Mouse (Mus musculus) macrophage (primary cell): ENCODE results near the gene Ephb1. TPM values are rescaled to one million over a fixed set of nuclear protein-coding genes. Genes with fewer than 3 reads are reported as not detected.

ENCODE experiments used
- H3K27ac ChIP-seq: fragments of 350-480 bp; formaldehyde crosslinking; 2 replicates; pipeline ENCODE4 v1.9.0; 2021
- H3K36me3 ChIP-seq: fragments of 350-480 bp; formaldehyde crosslinking; 2 replicates; pipeline ENCODE4 v1.9.0; 2021; ENCODE audit errors: inconsistent target
- H3K4me3 ChIP-seq: fragments of 350-480 bp; formaldehyde crosslinking; 2 replicates; pipeline ENCODE4 v1.9.0; 2021; ENCODE audit errors: inconsistent target
- H3K79me2 ChIP-seq: fragments of 350-480 bp; formaldehyde crosslinking; 2 replicates; pipeline ENCODE4 v1.9.0; 2021; ENCODE audit errors: inconsistent target
- WGBS: methylation state at CpG from one replicate; pipeline ENCODE4 v1.1.7; 2026; ENCODE audit warnings: inconsistent platforms; ENCODE audit not compliant: missing documents; 5-methylcytosine and 5-hydroxymethylcytosine counted together
- polyA plus RNA-seq: library from polyadenylated mRNA; stranded (reverse); fragments of 250-400 nt; gene quantifications from 3 replicates; pipeline ENCODE4 v1.2.4, GENCODE M21; 2018; ENCODE audit warnings: inconsistent platforms

Gene Ephb1
- polyA plus RNA-seq, 1 experiment from 2014 or later: not detected

DNA sequence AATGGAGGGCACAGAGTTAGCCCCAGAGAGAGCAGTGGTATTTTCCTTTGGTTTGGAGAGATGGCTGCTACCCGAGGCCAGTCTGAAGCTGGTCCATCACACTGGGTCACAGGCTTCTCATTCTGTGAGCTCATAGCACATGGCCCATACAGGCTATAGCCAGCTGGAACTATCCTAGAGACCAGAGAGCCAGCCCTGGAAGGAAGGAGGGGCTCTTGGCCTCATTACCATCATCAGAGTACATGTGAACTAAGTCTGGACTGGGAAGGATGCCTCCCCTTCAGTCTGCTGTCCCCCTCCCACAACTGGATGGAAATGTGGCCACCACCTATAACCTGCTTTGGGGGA is 142.5 kb downstream of the Ephb1 start:
- Histone ChIP-seq H3K27ac (no peak overlapping the region), H3K79me2 (no peaks in the 10 kb centered on the region), H3K4me3 (no peak overlapping the region), H3K36me3 (no peaks in the 10 kb centered on the region)
- WGBS: 43% methylated on average over 1 of the region's 1 CpGs

GRCm38 (mm10) chr9:102211296-102212035 is 143.0 kb downstream of the Ephb1 start:
- no peak overlapping the region for H3K27ac ChIP-seq
- no peaks in the 10 kb centered on the region for H3K36me3 ChIP-seq
- no peaks in the 10 kb centered on the region for H3K79me2 ChIP-seq
- H3K4me3 ChIP-seq: no peak overlapping the region
- WGBS: 69% methylated on average over 9 of the region's 10 CpGs

DNA sequence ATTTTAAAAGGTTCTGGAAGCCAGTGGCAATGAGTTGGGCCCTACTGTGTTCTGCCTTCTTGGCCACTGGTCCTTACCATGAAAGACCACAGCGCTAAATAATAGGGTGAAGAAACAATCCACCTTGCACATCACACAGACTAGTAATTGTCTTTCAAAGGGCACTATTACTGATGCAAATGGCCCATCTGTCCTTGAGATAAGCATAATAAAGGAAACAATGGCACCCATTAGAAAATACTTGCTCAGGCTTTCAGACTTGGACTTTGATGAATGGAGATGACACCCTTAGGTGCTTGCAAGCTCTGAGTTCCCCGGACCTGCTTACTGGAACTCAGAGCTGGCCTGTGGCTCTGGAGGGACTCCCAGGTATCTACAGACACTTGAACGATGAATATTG is 149.0 kb downstream of the Ephb1 start:
- WGBS: 62% methylated on average over 3 of the region's 3 CpGs
- H3K4me3 ChIP-seq: no peak overlapping the region
- H3K36me3 ChIP-seq: no peaks in the 10 kb centered on the region
- no peaks in the 10 kb centered on the region for H3K79me2 ChIP-seq
- H3K27ac ChIP-seq: no peak overlapping the region

GRCm38 (mm10) chr9:102201867-102202266 is 152.6 kb downstream of the Ephb1 start:
- Histone ChIP-seq H3K4me3 (no peak overlapping the region), H3K36me3 (no peaks in the 10 kb centered on the region), H3K79me2 (no peaks in the 10 kb centered on the region), H3K27ac (no peak overlapping the region)
- WGBS: 88% methylated on average over 5 of the region's 5 CpGs

- WGBS: 87% methylated on average over 6 of the region's 6 CpGs
These were observed 157.6 kb downstream of the Ephb1 start for GRCm38 (mm10) chr9:102196856-102197255.

DNA sequence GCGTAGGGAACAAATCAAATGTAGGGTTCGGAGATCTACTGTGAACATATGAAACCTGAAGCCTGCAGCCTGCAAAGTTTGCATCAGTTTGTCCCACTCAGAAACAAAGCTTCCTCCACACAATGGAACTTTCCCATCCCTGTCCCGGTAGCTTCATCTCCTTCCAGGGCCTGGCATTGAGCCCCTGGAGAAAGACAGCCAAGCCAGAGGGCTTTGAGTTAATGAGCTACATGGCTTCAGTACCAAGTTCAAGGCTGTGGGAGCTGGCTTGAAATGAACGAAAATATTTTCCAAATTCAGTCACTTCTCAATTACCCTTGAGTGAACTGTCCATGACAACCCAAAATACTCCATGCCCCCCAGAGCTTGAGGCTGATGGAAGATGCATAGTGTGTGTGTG is 160.4 kb downstream of the Ephb1 start:
- Histone ChIP-seq H3K4me3 (no peak overlapping the region), H3K27ac (no peak overlapping the region), H3K36me3 (no peaks in the 10 kb centered on the region), H3K79me2 (no peaks in the 10 kb centered on the region)
- WGBS: 94% methylated on average over 4 of the region's 4 CpGs

More at GRCm38 (mm10) chr9:102196856-102197255, 157.6 kb downstream of the Ephb1 start:
- Histone ChIP-seq H3K36me3 (no peaks in the 10 kb centered on the region), H3K4me3 (no peak overlapping the region), H3K79me2 (no peaks in the 10 kb centered on the region), H3K27ac (no peak overlapping the region)

DNA sequence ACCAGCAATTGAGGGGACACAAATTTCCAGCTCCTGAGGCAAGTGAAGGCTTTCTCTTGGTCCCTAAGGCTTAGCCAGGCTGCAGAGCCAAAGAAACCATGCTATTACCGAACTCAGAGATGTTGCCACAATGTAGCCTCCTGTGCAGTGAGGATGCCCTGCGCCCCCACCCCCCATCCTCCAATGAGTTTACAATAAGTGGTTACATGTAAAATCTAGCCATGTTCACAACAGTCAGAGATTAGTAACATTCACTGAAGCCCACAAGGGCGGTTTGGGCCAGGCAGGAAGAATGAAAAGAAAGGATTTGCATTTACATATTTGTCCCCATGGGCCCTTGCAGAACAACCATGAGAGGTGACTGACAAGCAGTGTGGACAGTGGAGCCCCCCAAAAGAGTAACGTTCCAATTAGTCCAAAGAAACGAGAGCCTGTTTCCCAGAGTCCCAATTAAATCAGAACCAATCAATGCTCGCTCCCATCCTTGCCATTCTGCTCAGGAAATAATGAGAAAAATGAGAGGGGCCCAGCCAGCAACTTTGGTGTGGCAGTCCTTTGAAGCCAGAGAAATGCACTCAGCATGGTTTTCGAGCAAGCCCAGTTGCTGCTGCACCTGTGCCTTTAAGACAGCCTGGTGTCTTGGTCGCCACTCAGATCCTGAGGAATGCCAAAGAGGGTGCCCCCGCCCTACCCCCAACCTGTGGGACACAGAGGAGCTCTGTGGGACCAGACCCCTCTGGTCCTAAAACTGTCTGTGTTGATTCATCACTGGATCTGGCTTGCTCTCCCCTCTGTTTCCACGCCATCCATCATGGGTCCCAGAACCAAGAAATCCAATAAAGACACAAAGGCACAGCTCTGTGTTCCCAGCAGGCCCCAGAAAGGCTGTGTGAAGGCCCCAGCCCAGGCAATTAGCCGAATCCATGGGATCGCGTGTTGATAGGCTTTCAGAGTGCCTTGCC is 161.5 kb downstream of the Ephb1 start:
- H3K36me3 ChIP-seq: no peaks in the 10 kb centered on the region
- WGBS: 64% methylated on average over 13 of the region's 13 CpGs
- H3K27ac ChIP-seq: no peak overlapping the region
- H3K4me3 ChIP-seq: no peak overlapping the region
- H3K79me2 ChIP-seq: no peaks in the 10 kb centered on the region

DNA sequence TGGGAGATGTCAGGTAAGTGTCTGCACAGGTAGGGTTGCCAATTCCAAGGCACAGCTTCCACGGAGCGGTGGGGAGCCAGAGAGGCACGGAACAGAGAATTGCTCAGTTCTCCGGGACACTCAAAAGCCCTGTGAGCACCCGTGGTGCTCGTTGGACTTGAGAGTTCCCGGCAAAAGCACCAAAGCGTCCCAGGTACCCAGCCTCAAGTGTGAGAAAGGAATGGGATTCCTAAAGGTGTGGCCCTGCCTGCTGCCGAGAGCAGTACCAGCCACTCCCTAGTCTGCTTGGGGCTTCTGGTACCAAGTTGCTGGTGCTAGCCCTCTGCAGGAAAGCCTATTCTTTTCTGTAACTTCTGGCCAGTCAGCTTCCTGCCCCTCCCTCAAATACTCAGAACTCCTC is 164.4 kb downstream of the Ephb1 start:
- no peaks in the 10 kb centered on the region for H3K79me2 ChIP-seq
- 81% methylated on average over 9 of the region's 9 CpGs for WGBS

DNA sequence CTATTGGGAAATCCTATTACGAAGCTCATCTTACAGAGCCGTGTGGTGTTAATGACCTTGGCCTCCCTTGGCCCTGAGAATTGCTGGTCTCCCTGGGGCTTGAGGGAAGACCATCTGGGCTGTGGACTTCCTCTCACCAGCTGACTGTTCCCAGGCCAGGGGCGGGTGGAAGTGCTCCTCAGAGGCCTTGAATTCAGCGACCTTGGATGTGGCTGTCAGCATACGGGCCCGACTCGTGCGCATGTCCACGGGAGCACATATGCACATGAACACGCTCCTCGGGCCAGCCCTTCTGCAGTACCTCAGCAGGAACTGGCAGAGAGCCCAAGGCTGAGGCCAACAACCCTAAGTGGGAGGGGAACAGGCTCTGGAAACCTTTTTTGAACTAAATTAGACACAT is 165.1 kb downstream of the Ephb1 start:
- Histone ChIP-seq H3K79me2 (no peaks in the 10 kb centered on the region), H3K4me3 (no peak overlapping the region), H3K27ac (no peak overlapping the region), H3K36me3 (no peaks in the 10 kb centered on the region)
- 72% methylated on average over 11 of the region's 11 CpGs for WGBS

More for the DNA sequence above, 164.4 kb downstream of the Ephb1 start:
- Histone ChIP-seq H3K4me3 (no peak overlapping the region), H3K36me3 (no peaks in the 10 kb centered on the region), H3K27ac (no peak overlapping the region)

- Histone ChIP-seq H3K27ac (no peak overlapping the region), H3K4me3 (no peak overlapping the region), H3K36me3 (no peaks in the 10 kb centered on the region), H3K79me2 (no peaks in the 10 kb centered on the region)
- 90% methylated on average over 21 of the region's 22 CpGs for WGBS
These were observed 170.7 kb downstream of the Ephb1 start for GRCm38 (mm10) chr9:102183663-102184274.

- Histone ChIP-seq H3K36me3 (no peaks in the 10 kb centered on the region), H3K27ac (no peak overlapping the region), H3K79me2 (no peaks in the 10 kb centered on the region), H3K4me3 (no peak overlapping the region)
- 90% methylated on average over 9 of the region's 10 CpGs for WGBS
These were observed 172.5 kb downstream of the Ephb1 start for GRCm38 (mm10) chr9:102181810-102182490.

DNA sequence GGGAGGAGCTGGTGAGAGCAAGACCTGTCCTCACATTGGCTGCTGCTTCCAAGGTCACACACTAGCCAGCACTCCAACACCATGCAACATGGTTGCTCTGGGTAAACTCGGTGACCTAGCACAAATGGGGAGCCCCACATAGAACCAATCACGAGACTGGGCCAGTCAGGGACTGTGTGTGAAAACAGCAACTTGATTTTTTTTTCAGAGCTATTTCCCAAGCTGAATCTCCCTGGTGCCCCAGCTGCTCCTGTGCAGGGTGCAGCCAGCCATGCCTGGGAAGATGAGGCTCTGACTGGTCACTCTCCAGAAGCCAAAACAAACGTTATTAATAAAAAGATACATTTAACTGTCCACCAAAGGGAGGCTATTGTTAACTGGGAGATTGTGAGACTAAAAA is 173.2 kb downstream of the Ephb1 start:
- Histone ChIP-seq H3K27ac (no peak overlapping the region), H3K36me3 (no peaks in the 10 kb centered on the region), H3K4me3 (no peak overlapping the region), H3K79me2 (no peaks in the 10 kb centered on the region)
- 76% methylated on average over 3 of the region's 3 CpGs for WGBS

DNA sequence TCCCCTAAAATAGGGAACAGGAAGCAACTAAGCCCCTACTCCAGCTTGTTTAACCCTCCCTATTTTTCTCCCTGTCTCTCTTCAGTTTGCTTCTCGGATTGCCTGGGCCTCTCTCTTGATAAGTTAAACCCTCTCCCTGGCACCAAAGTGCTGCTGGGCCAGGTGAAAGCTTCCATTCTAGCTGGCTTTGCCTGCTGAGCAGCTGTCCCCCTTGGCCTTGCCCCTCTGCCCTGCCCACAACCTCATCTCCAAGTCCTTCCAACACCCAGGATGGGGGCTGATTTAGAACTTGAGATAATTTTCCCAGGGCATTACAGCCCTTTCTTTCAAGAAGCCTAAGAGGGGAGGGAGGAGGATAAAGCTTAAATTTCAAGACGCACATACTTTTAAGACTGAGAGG is 174.0 kb downstream of the Ephb1 start:
- Histone ChIP-seq H3K4me3 (no peak overlapping the region), H3K79me2 (no peaks in the 10 kb centered on the region), H3K36me3 (no peaks in the 10 kb centered on the region), H3K27ac (no peak overlapping the region)
- WGBS: 66% methylated on average over 2 of the region's 2 CpGs

- Histone ChIP-seq H3K27ac (no peak overlapping the region), H3K36me3 (no peaks in the 10 kb centered on the region), H3K79me2 (no peaks in the 10 kb centered on the region), H3K4me3 (no peak overlapping the region)
- 65% methylated on average over 2 of the region's 2 CpGs for WGBS
These were observed 174.4 kb downstream of the Ephb1 start for GRCm38 (mm10) chr9:102180070-102180469.
